Mouse (Mus musculus) heart, postnatal 14 days (tissue): Measurements from ENCODE around the gene Ces1e. TPM values are rescaled to one million over a fixed set of nuclear protein-coding genes. Genes with fewer than 3 reads are reported as not detected.
"Not testable (repeated sequence)": the region's sequence is repeated elsewhere in the genome, so short reads cannot be mapped to it uniquely, and the experiment has no call there.

Experiments
- DNase-seq, 2 experiments: peaks; one replicate each; pipeline ENCODE4 v3.0.0; 2021 to 2022
- intact Hi-C: fragments of 180-260 bp; cut with DNase I; formaldehyde crosslinking; loops from one replicate; pipeline ENCODE4 v1.15.1; 2025
- long read RNA-seq, 2 experiments: library from polyadenylated mRNA; stranded (forward); transcript quantifications; one replicate each; pipeline ENCODE4 v2.0.0; 2021
- total RNA-seq, 2 experiments: library from RNA; stranded (reverse); gene quantifications; 2 replicates each; pipeline ENCODE4 v1.2.3; 2021

Ces1e gene
- 1 to 10 TPM; 1.0 to 1.3 TPM for total RNA-seq
- long read RNA-seq, experiment 1 = 0 reads
- long read RNA-seq, experiment 2, partial matches to known transcripts = 0 of 1 reads
- long read RNA-seq, experiment 2, other reads (novel, unspliced or antisense) = 1 of 1 reads

DNA sequence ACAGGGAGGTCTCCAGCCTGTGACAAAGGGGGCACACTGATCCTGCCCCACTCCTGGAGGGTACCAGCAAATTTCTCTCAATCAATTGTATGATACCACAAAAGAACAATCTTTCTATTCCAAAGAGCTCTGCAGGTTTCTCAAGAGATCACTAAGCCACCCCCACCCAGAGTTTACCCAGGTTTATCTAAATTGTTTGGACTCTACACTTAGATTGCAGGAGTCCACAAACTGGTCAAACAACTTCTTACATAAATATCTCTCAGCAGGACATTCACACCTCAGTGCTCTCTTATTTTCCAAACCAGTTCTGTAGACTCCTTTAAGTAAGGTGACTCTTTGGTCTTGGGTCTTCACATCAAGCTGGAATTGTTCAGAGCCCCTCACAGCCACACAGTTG lies at the start of gene Ces1e:
Gene Ces1e, minus strand, starts transcription at position 174 of the 400 bp plus-strand sequence.
- no peak for DNase-seq
- intact Hi-C loops = no loop called here

DNA sequence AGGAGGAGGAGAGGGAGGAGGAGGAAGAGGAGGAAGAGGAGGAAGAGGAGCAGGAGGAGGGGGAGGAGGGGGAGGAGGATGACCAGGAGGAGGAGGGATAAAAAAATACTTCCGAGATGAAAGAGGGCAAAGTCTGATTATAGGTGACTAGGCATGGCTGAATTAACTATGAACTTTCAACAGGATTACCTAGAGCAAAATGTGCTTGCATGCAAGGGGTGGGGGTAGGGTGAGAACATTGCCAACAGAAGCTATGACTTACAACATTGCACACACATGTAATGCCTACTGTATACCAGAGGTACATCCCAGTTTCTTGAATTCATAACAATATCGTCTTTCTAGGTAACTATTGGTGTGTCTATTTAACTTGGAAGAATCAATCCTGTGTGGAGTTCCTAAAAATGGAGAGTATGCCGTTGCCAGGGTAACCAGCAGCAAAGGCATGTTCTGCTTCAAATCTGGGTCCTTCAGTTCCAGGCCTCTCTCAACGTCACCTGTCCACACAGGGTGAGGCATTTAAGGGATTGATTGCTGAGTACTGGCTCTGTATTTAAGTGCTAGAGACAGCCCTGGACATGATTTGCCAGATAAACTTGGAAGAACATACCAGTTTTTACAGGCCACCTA lies 48.9 kb upstream of the Ces1e start:
- intact Hi-C loops = no loop called here
- DNase-seq = no peak

DNA sequence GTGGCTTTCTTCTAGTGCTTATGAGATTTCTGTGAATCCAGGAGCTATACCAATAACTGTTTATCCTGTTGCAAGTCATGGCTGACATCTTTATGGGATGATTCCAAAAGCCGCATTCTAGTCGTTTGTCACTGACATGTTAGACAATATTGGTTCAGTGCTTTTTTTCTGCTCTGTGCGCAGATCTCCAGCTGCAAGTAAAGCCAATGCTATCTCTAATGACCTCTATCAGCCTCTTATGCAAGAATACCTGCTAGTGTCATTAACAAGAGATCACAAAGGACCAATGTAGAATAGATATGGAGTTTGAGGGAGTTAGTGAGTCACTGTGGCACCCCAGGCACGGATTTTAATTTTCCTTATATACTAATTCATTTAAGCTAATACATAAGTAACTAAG lies 45.2 kb upstream of the Ces1e start:
- no peak for DNase-seq
- intact Hi-C loops = no loop called here

DNA sequence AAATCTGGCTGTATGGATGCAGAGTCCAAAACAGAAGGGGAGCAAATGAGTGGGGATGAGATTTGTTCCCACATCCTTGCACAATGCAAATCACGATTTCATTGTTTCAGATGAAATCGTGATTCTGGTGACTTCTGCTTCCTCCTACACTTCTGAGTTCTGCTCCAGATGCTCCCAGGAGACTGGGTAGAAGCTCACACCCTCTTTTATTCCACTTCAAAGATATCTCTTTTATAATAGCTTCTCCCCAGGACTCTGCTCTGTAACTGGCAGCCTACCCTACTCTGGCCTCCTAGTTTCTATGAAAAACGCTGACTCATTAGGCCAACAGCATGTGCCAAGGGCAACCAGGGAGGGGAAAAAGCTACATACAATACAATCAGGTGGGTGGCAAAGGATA lies 43.9 kb upstream of the Ces1e start:
- intact Hi-C loops = no loop called here
- DNase-seq = no peak

DNA sequence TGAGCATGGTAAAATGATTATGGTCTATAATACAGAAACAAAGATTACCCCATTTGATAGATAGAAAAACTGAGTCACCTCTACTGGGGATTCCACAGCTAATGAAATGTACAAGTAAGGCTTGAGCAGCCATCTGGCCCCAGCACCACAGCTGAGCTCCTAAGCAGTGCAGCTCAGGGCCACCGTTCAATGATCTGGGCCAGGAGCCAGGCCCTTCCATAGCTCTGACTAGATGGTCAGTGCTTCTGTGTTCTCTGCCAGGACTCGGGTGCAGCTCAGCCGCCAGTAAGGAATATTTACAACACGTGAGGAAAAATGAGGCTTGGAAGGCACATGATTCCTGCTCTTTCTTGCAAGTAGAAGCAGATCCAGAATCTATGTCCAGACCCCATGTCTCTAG lies 43.3 kb upstream of the Ces1e start:
- intact Hi-C loops = no loop called here
- DNase-seq = peak; percentile 4 to 17

DNA sequence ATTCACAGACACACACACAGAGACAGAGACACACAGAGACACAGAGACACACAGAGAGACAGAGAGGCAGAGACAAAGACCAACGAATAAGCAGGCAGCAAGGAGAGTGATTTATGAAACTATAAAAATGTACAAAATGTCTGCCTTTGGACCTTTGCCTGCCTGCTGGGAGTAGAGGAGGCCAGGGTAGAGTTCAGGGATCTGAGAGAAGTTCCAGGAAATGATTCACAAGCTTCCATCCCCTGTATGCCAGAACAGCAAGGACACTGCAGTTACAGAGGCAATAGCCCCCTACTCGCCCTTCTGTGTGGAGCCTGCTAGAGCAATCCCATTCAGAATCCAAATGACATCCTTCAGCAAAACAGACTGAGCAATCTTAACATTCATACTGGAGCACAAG lies 32.0 kb upstream of the Ces1e start:
- no peak for DNase-seq
- intact Hi-C loops = no loop called here

DNA sequence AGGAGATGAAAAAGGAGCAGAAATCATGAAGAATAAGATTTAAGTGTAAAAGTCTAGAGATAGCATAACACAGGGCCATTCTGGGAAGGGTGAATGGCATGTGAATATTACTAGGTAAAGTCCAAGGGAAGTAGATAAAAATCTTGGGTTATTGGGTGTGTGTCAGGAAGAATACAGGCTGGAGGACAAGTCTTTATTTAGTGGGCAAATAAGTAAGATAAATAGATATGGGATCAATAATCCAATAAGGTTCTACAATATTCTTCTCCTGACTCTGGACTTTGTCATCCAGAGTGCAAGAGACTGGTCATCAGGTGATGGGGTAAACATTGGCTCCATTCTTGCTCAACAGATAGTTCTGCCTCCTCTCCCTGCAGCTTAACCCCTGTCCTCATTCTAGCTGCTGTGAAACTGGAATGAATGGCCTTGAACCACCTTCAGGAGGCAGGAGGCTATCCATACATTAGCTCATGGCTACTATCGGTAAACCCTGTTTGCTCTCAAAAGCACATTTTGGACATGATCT lies 23.0 kb upstream of the Ces1e start:
- intact Hi-C loops = no loop called here
- no peak for DNase-seq

DNA sequence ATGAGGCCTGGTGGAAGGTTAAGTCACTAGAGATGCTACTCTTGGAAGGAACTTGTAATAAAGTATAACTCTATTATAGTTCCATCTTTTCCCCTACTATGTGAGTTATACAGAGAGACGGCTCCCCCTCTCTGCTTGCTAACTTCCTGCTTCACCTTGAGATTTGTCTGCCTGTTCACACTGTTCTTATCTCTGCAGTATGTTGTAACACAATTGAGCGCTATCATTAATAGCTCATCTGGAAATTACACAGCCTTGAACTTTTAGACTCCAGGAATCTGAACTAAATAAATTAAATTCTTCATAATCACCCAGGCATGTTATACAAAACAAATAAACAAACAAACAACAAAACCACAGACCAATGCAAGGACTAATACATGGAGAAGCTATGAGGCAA lies 16.6 kb upstream of the Ces1e start:
- intact Hi-C loops = no loop called here
- DNase-seq = no peak

DNA sequence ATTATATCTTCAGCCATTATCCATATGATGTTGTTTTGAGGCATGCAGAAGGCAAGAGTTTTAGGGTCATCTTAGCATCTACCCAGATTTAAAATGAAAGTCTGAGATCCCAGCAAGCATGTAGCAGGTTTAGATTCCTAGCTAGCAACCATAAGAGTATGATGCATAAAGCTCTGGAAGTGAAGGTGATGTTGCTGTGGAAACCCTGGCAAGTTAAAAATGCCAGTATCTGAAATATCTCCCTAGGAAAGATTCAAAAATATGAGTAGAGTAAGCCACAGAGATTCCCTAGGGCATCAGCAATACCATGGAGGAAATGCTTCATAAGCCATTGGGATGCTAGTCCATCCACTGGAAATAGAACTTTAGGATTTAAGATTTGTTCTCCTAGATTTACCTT lies 10.5 kb upstream of the Ces1e start:
- intact Hi-C loops = no loop called here
- no peak for DNase-seq

DNA sequence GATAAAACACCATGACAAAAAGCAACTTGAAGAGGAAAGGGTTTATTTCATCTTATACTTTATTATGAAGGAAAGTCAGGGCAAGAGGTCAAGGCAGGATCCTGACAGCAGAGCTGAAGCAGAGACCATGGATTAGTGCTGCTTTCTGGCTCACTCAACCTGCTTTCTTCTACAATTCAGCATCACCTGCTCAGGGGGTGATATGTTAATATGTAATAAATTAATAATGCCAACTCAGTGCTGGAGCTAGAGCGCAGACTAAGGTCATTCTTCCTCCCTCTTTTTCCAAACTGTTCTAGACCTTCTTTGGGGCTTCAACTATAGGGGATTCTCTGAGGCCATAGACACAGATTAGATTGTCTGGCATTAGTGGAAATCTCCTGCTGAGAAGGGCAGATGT lies 6.3 kb upstream of the Ces1e start:
- intact Hi-C loops = no loop called here
- no peak for DNase-seq

DNA sequence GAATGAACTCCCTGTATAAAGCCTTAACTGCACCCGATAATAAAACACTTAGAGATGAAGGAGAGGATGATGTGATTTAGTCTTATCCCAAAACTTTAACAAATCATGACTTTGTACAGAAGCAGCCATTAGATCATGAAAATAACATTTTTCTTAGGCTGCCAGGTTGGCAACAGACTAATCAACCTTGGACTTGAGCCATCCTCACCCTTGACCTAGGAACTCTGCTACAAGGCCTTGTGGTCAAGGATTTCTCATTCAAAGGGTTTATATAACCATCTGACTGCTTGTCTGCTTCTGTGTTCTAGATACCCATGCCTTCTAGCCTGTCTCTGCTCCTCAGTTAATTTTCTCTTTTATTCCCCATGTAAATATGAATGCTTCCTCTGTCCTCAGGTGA lies 5.3 kb upstream of the Ces1e start:
- no peak for DNase-seq
- intact Hi-C loops = no loop called here

DNA sequence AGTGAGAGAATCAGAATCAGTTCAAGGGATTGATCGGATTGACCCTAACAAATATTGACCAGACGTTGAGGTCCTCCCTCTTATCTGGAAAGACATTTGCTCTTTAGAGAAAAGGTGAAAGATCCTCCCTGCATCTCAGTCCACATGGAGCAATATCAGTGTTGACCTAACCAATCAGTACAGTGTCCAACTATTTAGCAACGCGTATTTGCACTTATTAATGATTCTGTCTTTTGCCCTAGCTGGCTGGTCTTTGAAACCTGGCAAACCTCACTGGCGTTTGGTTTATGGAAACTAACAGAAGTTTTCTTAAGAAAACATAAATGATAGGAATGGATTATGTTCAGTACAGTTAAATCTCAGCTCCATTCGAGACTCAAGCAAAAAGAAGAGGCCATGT lies 4.6 kb upstream of the Ces1e start:
- DNase-seq = no peak
- intact Hi-C loops = no loop called here

DNA sequence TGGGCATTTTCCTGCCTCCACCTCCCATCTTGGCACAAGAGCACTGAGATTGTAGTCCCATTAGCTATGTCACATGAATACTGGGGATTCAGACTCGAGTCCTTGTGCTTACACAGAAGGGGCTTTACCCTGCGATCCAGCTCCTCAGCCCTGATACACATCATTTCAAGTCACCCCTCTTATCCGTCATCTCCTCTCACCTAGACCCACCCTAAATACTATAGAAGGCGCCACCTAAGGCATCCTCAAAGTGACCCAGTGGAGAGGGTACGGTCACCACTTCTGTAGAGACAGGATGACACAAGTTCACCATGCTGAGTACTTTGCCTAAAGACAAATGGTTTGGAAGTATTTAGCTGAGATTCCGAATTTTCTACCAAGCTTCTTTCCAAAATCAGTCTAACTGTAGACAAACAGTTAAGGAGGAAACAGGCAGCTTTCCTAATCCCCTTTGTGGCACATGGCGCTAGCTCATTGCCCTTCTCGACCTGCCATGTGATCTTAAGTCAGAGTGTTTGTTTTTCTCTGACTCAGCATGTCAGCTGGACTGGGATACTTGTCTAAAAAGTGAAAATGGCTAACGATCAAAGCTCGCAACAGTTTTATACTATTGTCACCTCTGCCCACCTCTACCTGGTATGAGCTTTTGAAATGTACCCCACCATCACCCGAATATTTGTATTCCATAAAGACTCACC lies 597 bp downstream of the Ces1e start:
- no peak for DNase-seq
- intact Hi-C loops = no loop called here

DNA sequence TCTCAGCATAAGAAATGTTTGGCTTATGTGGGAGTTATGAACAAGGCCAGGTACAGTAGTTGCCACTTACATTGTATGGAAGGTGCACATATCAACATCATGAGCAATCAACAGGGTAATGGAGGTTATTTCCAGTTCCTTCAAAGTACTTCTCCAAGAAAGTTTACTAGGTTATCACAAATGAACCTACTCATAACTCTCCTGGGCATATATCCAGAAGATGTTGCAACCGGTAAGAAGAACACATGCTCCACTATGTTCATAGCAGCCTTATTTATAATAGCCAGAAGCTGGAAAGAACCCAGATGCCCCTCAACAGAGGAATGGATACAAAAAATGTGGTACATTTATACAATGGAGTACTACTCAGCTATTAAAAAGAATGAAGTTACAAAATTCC lies 2.9 kb downstream of the Ces1e start:
- DNase-seq, intact Hi-C loops: not testable (repeated sequence)

DNA sequence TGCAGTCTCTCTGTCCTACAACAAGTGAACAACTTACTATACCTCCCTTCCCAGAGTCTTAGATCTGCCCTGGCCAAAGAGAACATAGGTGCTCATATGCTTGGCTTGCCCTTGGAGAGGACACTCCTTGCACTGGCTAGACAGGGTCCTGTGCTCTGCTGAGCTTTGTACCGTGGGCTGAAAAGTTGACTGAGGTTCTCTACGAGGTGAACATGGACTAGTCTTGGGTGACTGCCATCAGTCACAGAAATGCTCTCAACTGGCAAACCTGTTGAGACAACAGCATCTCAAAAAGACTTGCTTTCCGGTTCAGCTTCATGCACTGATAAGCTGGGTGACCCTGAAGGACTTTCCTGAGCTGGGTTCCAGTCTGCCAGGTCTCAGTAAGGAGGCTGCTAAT lies 7.5 kb downstream of the Ces1e start:
- no peak for DNase-seq
- intact Hi-C loops = no loop called here

DNA sequence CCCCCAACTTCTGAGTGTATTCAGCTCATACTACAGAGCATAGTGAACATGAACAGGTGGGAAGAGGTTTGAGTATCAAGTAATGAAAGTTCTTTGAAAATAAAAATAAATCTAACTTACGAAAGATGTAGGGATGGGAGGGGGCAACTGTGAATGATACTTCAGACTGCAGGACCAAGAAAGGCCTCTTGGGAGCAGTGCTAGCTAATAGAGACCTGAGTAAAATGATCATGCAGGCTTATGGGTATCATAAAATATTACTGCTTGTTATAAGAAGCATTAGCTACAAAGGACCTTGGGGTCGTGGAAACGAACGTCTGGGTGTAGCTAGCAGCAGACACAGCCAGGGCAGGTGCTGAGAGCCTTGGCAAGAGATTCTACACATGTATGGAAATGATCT lies 11.6 kb downstream of the Ces1e start:
- no peak for DNase-seq
- intact Hi-C loops = loop anchor here (5.0 kb wide), 1 partner anchor 179 kb away; no protein-coding TSS in a partner anchor

DNA sequence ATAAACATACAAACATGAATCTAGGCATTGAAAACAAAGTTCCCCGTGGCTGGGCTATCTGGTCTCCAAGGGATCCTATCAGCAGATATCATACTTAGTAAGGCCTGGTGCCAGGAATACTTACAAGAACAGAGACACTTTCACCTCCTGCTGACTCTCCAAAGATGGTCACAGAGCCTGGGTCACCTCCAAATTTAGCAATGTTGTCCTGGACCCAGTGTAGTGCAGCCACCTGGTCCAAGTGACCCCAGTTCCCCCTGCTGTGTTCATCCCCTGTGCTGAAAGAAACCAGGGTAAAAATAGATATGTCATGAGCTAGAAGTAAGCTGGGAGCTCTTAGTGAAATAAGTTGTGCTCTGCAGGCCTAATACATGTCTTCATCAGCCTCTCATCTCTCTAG lies 12.0 kb downstream of the Ces1e start:
- peak; percentile 49 to 53 for DNase-seq
- intact Hi-C loops = loop anchor here (5.0 kb wide), 1 partner anchor 180 kb away; no protein-coding TSS in a partner anchor

DNA sequence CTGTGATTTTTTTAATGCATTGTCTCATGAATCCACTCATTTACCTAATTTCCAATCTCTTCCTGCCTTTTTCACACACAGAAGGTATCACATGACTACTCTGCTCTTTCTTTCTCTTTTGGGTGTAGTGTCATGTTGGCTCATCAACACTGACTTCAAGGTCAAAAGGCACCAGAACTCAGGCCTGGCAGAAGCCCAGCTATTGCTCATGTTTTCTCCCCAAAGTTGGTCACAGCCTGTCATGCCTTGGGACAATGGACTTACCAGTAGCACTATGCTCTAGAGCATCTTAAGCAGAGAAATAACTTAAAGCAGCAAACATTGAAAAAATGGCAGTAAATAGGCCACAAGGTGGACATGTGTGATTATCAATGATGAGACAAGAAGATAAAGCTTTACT lies 18.3 kb downstream of the Ces1e start:
- intact Hi-C loops = no loop called here
- DNase-seq = no peak

DNA sequence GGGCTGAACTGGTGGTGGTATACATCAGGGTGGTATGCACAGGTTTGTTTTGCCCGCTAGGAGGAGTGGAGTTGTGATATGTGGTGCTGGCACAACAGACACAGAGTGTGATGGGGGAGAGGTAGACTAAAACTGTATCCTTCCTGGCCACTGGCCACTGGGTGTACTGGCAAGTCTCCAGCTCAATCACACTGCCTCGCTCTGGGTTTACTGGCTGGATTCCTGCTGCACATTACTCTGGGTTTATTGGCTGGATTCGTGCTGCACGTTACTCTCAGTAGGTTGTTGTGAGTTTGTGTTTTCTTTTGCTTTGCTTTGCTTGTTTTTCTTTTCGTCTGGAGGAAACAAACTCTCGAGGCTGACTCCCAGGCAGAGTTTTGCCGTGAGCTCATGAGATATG lies 30.3 kb downstream of the Ces1e start:
- DNase-seq = not testable (repeated sequence)
- intact Hi-C loops = loop anchor here (5.0 kb wide), 1 partner anchor 198 kb away; no protein-coding TSS in a partner anchor

DNA sequence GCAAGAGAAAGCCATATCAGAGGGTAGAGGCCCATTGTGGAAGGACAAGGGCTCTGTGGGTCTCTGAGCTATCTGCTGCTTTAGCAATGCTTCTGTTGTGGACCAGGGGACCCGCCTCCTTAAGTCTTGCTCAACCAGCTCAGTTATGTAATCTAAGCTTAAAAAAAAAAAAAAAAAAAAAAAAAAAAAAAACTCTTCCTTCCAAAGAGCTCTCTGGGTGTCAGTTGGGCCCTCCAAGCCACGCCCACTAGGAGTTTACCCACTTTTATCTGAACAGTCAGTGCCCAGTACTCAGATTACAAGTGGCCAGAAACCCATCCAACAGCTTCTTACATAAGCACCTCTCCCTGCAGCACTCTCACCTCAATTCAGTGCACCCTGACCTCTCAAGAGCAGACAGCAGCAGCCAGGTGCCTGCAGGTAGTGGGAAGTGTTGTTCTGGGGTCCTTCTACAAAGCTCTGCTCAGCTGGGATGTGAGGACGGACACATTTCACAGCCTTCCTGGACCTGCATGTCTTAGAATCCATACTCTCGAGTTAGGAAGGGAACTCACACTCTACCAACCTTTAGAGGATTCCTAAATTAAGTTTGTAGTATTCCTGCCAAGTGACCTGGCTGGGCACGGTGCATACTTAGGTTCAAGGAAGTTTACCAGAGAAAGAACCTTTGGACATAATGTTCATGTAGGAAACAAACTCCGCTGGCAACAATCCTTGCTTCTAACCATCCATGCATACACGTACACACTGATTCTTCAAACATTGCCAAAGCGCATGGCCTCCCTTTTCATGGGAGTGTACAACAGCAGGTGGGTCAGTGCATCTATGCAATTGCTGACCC lies 31.5 kb downstream of the Ces1e start, which contains the start of gene Ces1d:
Gene Ces1d, minus strand, starts transcription at position 154 of the 841 bp plus-strand sequence.
- DNase-seq = peak; percentile 31 to 40
- intact Hi-C loops = loop anchor here (5.0 kb wide), 1 partner anchor 199 kb away; no protein-coding TSS in a partner anchor

DNA sequence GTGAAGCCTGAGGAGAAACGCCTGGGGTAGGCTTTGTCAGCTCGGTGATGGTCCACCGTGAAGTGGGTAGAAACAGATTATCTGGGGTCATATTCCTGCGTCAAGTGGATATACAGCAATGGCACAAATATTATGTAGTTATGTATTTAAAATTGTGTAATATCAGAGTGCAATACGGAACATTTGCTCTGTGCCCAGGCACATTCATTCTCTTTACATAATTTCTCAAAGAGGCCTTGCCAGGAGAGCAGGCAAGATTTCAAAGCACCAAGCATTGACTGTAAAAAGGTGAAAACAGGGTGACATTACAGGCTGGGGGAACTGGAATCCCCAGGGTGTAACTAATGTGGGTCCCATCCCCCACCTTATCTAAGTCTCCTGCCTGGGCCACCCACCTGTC lies 33.0 kb downstream of the Ces1e start:
- no peak for DNase-seq
- intact Hi-C loops = loop anchor here (5.0 kb wide), 1 partner anchor 201 kb away; no protein-coding TSS in a partner anchor
